Mouse (Mus musculus): Measurements from ENCODE around the gene Kctd15.

GRCm38 (mm10) chr7:34646144-34646795 lies 10.3 kb downstream of the Kctd15 start:
- TF ChIP-seq EP300 (IDR thresholded peaks at IDR 0.05; ENCODE audit: insufficient read depth, low read depth, low read length) (no peak), POLR2A (IDR thresholded peaks at IDR 0.05; ENCODE audit: insufficient read depth, low read depth, low read length) (no peak)
